Mouse (Mus musculus) MEL (cell line): ENCODE results near the gene Tm9sf1.

Experiments
- CTCF ChIP-seq, 3 experiments: IDR thresholded peaks in 2 of 3; conservative IDR thresholded peaks in 1 of 3; 2 replicates each; pipeline ENCODE4 v1.5.1; 2011 to 2012; ENCODE audit warnings: low read length in 3 of 3, low read depth in 2 of 3, mild to moderate bottlenecking in 2 of 3, improper control_type of control experiment in 1 of 3, inconsistent platforms in 1 of 3, mixed read lengths in 1 of 3, moderate library complexity in 1 of 3; ENCODE audit not compliant: control insufficient read depth in 1 of 3, insufficient read depth in 1 of 3, poor library complexity in 1 of 3, severe bottlenecking in 1 of 3
- EP300 ChIP-seq, 2 experiments: IDR thresholded peaks; 2 replicates each; pipeline ENCODE4 v1.6.1; 2011; ENCODE audit warnings: improper control_type of control experiment in 2 of 2, low read length in 2 of 2, low read depth in 1 of 2, mild to moderate bottlenecking in 1 of 2
- HCFC1 ChIP-seq: IDR thresholded peaks from 2 replicates; pipeline ENCODE4 v1.6.1; 2012; ENCODE audit warnings: low read depth, mild to moderate bottlenecking, inconsistent platforms, low read length, improper control_type of control experiment, moderate library complexity
- KAT2A ChIP-seq: conservative IDR thresholded peaks from 2 replicates; pipeline ENCODE4 v1.6.1; 2012; ENCODE audit warnings: low read depth, low read length, improper control_type of control experiment, inconsistent platforms
- MAX ChIP-seq: IDR thresholded peaks from 2 replicates; pipeline ENCODE4 v1.6.1; 2011; ENCODE audit warnings: low read length, improper control_type of control experiment
- MAZ ChIP-seq: IDR thresholded peaks from 2 replicates; pipeline ENCODE4 v1.6.1; 2012; ENCODE audit warnings: low read depth, mild to moderate bottlenecking, inconsistent platforms, low read length, improper control_type of control experiment
- NELFE ChIP-seq: IDR thresholded peaks from 2 replicates; pipeline ENCODE4 v1.6.1; 2011; ENCODE audit warnings: low read depth, low read length, improper control_type of control experiment
- NRF1 ChIP-seq: IDR thresholded peaks from 2 replicates; pipeline ENCODE4 v1.6.1; 2014; ENCODE audit warnings: low read depth, mild to moderate bottlenecking, inconsistent platforms, low read length, improper control_type of control experiment, moderate library complexity; ENCODE audit not compliant: poor library complexity, insufficient read depth, severe bottlenecking
- POLR2A ChIP-seq, 2 experiments: IDR thresholded peaks; 2 replicates each; pipeline ENCODE4 v1.6.1; 2011 to 2012; ENCODE audit warnings: low read length in 2 of 2, mild to moderate bottlenecking in 2 of 2, control low read depth in 1 of 2, improper control_type of control experiment in 1 of 2, low read depth in 1 of 2, moderate library complexity in 1 of 2; ENCODE audit not compliant: control insufficient read depth in 1 of 2, insufficient read depth in 1 of 2, poor library complexity in 1 of 2
- USF1 ChIP-seq: IDR thresholded peaks from 2 replicates; pipeline ENCODE4 v1.6.1; 2014; ENCODE audit warnings: low read depth, mild to moderate bottlenecking, inconsistent platforms, low read length, improper control_type of control experiment, moderate library complexity
- ZNF384 ChIP-seq: IDR thresholded peaks from 2 replicates; pipeline ENCODE4 v1.6.1; 2012; ENCODE audit warnings: low read depth, mild to moderate bottlenecking, inconsistent platforms, low read length, improper control_type of control experiment

GRCm38 (mm10) chr14:55682118-55682493 lies 38.5 kb upstream of the Tm9sf1 start:
- no peak for TF ChIP-seq EP300 (IDR thresholded peaks at IDR 0.05; ENCODE audit: low read depth in 1 of 2, low read length in 2 of 2)
- TF ChIP-seq POLR2A (IDR thresholded peaks at IDR 0.05; ENCODE audit: control insufficient read depth in 1 of 2, insufficient read depth in 1 of 2, low read depth in 1 of 2, low read length in 2 of 2, poor library complexity in 1 of 2) = no peak
- TF ChIP-seq CTCF (IDR thresholded peaks at IDR 0.05 in 2 of 3, conservative IDR thresholded peaks at IDR 0.05 in 1 of 3; ENCODE audit: control insufficient read depth in 1 of 3, insufficient read depth in 1 of 3, low read depth in 2 of 3, low read length in 3 of 3, poor library complexity in 1 of 3, severe bottlenecking in 1 of 3) = no peak
- no peak for TF ChIP-seq NRF1
- TF ChIP-seq MAX = no peak
- TF ChIP-seq USF1 = no peak
- no peak for TF ChIP-seq NELFE
- TF ChIP-seq HCFC1 = no peak
- TF ChIP-seq KAT2A = no peak
- TF ChIP-seq ZNF384 = no peak
- no peak for TF ChIP-seq MAZ
